Mouse (Mus musculus) midbrain, embryonic 10.5 days (tissue): ENCODE measurements around the gene Cog4. TPM values are rescaled to one million over a fixed set of nuclear protein-coding genes. Genes with fewer than 3 reads are reported as not detected.

Experiments
- DNase-seq: peaks from one replicate; pipeline ENCODE4 v3.0.0-alpha.2; 2017; ENCODE audit warnings: low spot score
- H3K27ac ChIP-seq: fragments of 300-500 bp; sonication (generic); replicated peaks from 2 replicates; pipeline ENCODE4 v1.5.1; 2016; ENCODE audit warnings: mild to moderate bottlenecking
- H3K27me3 ChIP-seq: fragments of 300-500 bp; sonication (generic); 2 replicates; pipeline ENCODE4 v1.6.1; 2016; ENCODE audit warnings: low read depth, mild to moderate bottlenecking; ENCODE audit not compliant: poor library complexity, severe bottlenecking
- H3K36me3 ChIP-seq: fragments of 300-500 bp; sonication (generic); 2 replicates; pipeline ENCODE4 v1.6.1; 2016; ENCODE audit warnings: mild to moderate bottlenecking, moderate library complexity
- H3K4me1 ChIP-seq: fragments of 300-500 bp; sonication (generic); 2 replicates; pipeline ENCODE4 v1.6.1; 2016
- H3K4me3 ChIP-seq: fragments of 300-500 bp; sonication (generic); 2 replicates; pipeline ENCODE4 v1.5.1; 2016; ENCODE audit warnings: mild to moderate bottlenecking, moderate library complexity
- H3K9me3 ChIP-seq: fragments of 300-500 bp; sonication (generic); replicated peaks from 2 replicates; pipeline ENCODE4 v1.6.1; 2016; ENCODE audit warnings: mild to moderate bottlenecking
- WGBS: fragments of 180-500 bp; shearing (Covaris S2); methylation state at CpG from one replicate; pipeline ENCODE4 v1.1.7; 2016; 5-methylcytosine and 5-hydroxymethylcytosine counted together
- polyA plus RNA-seq: library from polyadenylated mRNA; unstranded; fragments of >200 nt; fragmentation: Nextera tagmentation; extraction: Ambion mirVana; gene quantifications from 2 replicates; pipeline ENCODE4 v1.2.1, GENCODE M21; 2016

The Cog4 gene
- polyA plus RNA-seq, 1 experiment from 2014 or later: 78.2 TPM

- WGBS: 94% methylated on average over 7 of the region's 7 CpGs
Observed at GRCm38 (mm10) chr8:110812349-110813080, 33.9 kb upstream of the Cog4 start.

DNA sequence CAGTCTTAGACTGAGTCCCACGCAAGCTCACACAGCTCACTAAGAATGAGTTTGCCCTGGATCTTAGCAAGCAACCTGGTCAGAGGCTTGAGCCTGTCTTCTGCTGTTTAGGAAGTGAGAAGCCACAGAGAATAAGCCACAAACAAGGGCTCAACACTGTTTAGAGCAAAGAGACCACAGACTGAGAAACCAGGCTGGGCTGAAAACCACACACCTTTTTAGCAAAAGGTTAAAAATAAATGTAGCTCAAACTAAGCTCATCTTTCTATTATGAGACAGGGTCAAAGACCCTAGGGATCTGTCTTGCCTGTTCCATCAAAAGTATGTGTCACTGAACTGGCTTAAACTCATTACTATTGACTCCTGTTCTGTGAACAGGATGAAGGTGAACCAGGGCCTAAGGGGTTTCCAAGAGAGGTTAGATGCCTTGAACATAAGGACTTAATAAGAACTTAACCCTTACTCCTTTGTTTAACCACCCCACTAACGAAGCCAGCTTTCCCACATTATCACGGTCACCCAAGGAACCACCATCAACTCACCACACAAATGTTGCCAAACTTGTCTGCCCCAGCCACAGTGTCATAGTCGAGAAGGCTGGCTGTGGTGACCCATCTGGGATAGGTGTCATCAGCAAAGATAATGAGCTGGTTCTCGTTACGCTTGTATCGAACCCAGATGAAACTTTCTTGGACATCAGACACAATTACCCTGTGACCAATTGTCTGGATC, 33.2 kb upstream of the Cog4 start:
- WGBS: 97% methylated on average over 7 of the region's 7 CpGs

More at GRCm38 (mm10) chr8:110812349-110813080, 33.9 kb upstream of the Cog4 start:
- no peak overlapping the region for H3K27ac ChIP-seq
- no peak overlapping the region for H3K4me3 ChIP-seq
- H3K36me3 ChIP-seq: peaks cover 90% of the 10 kb centered on the region
- DNase-seq: no peak
- no peaks in the 10 kb centered on the region for H3K27me3 ChIP-seq
- H3K4me1 ChIP-seq: no peaks in the 10 kb centered on the region
- no peaks in the 10 kb centered on the region for H3K9me3 ChIP-seq

GRCm38 (mm10) chr8:110815308-110815707, 31.1 kb upstream of the Cog4 start:
- Histone ChIP-seq H3K4me3 (no peak overlapping the region), H3K4me1 (no peaks in the 10 kb centered on the region), H3K9me3 (no peaks in the 10 kb centered on the region), H3K27me3 (no peaks in the 10 kb centered on the region), H3K36me3 (peaks cover 100% of the 10 kb centered on the region), H3K27ac (no peak overlapping the region)
- DNase-seq: no peak
- WGBS: 84% methylated on average over 3 of the region's 3 CpGs

More for the DNA sequence above, 33.2 kb upstream of the Cog4 start:
- Histone ChIP-seq H3K9me3 (no peaks in the 10 kb centered on the region), H3K4me1 (no peaks in the 10 kb centered on the region), H3K27me3 (no peaks in the 10 kb centered on the region), H3K36me3 (peaks cover 97% of the 10 kb centered on the region), H3K27ac (no peak overlapping the region), H3K4me3 (no peak overlapping the region)
- DNase-seq: no peak

GRCm38 (mm10) chr8:110816990-110817389, 29.4 kb upstream of the Cog4 start:
- Histone ChIP-seq H3K4me3 (no peak overlapping the region), H3K4me1 (no peaks in the 10 kb centered on the region), H3K36me3 (peaks cover 100% of the 10 kb centered on the region), H3K9me3 (no peaks in the 10 kb centered on the region), H3K27me3 (no peaks in the 10 kb centered on the region), H3K27ac (no peak overlapping the region)
- 88% methylated on average over 1 of the region's 1 CpGs for WGBS
- no peak for DNase-seq

GRCm38 (mm10) chr8:110818593-110818992, 27.8 kb upstream of the Cog4 start:
- Histone ChIP-seq H3K27me3 (no peaks in the 10 kb centered on the region), H3K27ac (no peak overlapping the region), H3K36me3 (peaks cover 100% of the 10 kb centered on the region), H3K9me3 (no peaks in the 10 kb centered on the region), H3K4me3 (no peak overlapping the region), H3K4me1 (no peaks in the 10 kb centered on the region)
- WGBS: 89% methylated on average over 3 of the region's 3 CpGs
- DNase-seq: no peak

DNA sequence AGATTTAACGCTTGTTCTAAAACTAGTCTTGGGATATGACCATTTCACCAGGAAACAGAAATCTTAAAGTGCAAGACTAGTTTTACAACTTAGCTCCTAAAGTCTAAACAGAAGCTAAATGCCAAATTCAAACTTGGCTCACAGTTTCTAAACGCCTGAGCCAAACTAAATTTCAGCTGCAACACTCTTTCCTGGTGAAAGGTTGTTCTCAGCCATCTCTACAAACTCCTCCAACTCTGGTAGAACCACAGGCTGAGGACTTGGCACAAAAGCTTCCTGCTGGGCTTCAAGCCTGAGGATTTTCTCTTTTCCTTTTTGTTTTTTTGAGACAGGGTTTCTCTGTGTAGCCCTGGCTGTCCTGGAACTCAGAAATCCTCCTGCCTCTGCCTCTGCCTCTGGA, 26.1 kb upstream of the Cog4 start:
- DNase-seq: no peak
- Histone ChIP-seq H3K27me3 (no peaks in the 10 kb centered on the region), H3K27ac (no peak overlapping the region), H3K9me3 (no peaks in the 10 kb centered on the region), H3K4me1 (no peaks in the 10 kb centered on the region), H3K4me3 (no peak overlapping the region), H3K36me3 (peaks cover 100% of the 10 kb centered on the region)
- 97% methylated on average over 2 of the region's 2 CpGs for WGBS

DNA sequence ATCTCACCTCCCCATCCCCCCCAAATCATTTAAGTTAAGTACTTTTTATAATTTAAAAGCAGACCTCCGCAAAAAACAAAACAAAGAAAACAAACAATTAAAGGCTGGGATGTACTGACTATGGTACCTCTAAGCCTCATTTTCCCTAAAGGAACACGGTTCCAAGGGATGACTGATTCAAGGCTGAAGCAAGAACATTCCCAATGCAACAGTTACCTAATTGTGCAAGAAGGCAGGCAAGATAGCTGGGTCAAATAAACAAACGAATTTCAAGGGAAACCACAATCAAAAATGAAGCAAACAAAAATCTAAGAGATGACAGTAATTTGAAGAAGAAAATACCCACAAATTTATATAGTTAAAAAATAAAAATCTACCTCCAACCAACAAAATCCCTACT, 24.4 kb upstream of the Cog4 start:
- Histone ChIP-seq H3K27me3 (no peaks in the 10 kb centered on the region), H3K4me1 (no peaks in the 10 kb centered on the region), H3K27ac (no peak overlapping the region), H3K4me3 (no peak overlapping the region), H3K9me3 (no peaks in the 10 kb centered on the region), H3K36me3 (peaks cover 100% of the 10 kb centered on the region)
- WGBS: 91% methylated on average over 3 of the region's 3 CpGs
- DNase-seq: no peak

DNA sequence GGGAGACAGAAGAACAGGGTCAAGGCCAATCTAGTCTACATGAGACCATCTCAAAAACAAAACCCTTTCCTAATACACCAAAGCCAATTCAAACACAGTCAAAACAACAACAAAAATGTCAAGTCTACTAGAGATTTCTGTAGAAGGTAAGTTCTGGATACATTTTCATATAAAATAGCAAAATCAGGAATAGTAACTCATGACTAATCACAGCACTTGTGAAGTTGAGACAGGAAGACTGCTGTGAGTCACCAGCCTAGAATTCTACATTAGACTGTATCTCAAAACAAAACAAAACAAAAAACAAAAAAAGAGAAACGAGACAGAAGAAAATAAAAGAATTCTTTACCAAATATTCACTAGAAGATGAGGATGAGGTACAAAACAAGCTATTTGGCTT, 21.5 kb upstream of the Cog4 start:
- 93% methylated on average over 1 of the region's 1 CpGs for WGBS
- no peaks in the 10 kb centered on the region for H3K4me1 ChIP-seq
- no peak for DNase-seq
- H3K36me3 ChIP-seq: peaks cover 100% of the 10 kb centered on the region
- no peaks in the 10 kb centered on the region for H3K9me3 ChIP-seq
- H3K4me3 ChIP-seq: no peak overlapping the region
- H3K27me3 ChIP-seq: no peaks in the 10 kb centered on the region
- no peak overlapping the region for H3K27ac ChIP-seq

- H3K27ac ChIP-seq: no peak overlapping the region
- WGBS: 93% methylated on average over 3 of the region's 3 CpGs
- H3K9me3 ChIP-seq: no peaks in the 10 kb centered on the region
- H3K4me1 ChIP-seq: no peaks in the 10 kb centered on the region
- H3K4me3 ChIP-seq: no peak overlapping the region
- DNase-seq: no peak
- H3K27me3 ChIP-seq: no peaks in the 10 kb centered on the region
- H3K36me3 ChIP-seq: peaks cover 100% of the 10 kb centered on the region
Observed at GRCm38 (mm10) chr8:110828511-110828910, 17.9 kb upstream of the Cog4 start.

DNA sequence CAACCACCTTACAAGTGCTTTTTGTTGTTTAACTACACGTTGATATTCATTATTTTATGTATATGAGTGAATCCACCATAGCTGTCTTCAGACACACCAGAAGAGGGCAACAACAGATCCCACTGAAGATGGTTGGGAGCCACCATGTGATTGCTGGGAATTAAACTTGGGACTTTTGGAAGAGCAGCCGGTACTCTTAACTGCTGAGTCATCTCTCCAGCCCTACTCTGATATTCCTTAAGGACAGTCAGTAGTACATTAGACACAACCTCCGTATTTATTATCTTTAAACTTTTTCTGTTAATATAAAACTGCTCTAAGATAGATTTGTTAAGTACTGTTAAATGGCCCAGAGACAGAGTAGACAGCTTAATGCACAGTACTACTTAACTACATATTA, 14.4 kb upstream of the Cog4 start:
- no peak for DNase-seq
- Histone ChIP-seq H3K27me3 (no peaks in the 10 kb centered on the region), H3K9me3 (no peaks in the 10 kb centered on the region), H3K4me3 (no peak overlapping the region), H3K36me3 (peaks cover 100% of the 10 kb centered on the region), H3K4me1 (no peaks in the 10 kb centered on the region), H3K27ac (no peak overlapping the region)
- WGBS: 91% methylated on average over 3 of the region's 3 CpGs

DNA sequence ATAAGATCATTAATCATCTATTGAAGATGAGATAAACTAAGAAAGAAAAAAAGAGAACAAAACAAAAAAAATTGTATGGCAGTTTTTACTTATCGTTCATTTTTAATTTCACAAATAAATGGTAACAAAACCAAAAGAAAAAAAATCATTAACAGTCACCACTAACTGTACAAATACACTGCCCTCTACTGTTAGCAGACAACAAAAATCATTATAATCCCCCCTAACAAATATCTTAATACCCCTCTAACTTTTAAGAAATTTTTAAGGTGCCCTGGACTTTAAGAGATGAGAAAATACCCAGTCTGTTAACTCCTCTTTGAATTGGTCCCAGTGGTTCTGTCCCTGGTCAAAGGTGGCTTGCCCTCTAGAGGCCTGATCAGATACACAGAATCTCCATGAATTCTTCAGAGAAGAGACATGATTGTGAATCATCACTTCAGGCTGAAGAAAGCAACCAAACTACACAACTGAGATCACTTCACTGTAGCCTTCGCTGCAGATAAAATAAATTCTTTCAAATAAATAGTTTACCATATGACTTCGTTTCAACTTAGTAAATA, 4.3 kb upstream of the Cog4 start:
- Histone ChIP-seq H3K9me3 (no peaks in the 10 kb centered on the region), H3K27ac (no peak overlapping the region), H3K27me3 (no peaks in the 10 kb centered on the region), H3K36me3 (peaks cover 81% of the 10 kb centered on the region), H3K4me3 (no peak overlapping the region), H3K4me1 (peaks cover 14% of the 10 kb centered on the region)
- DNase-seq: no peak
- 96% methylated on average over 3 of the region's 3 CpGs for WGBS

DNA sequence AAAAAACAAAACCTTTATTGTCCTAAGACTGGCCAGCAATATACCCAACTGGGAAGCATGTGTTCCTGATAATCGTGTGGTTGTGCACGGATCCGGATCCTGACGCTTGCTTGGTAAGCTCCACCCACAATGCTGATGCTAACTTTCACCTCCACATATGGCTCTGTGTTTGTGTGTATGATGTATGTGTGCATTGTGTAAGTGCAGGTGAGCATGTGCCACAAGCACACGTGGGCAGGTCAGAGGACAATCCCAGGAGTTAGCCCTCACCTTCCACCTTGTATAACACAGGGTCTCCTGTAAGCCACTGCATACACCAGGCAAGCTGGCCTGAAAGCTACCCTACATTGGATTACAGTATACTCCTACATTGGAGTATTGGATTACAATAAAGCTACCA, 3.2 kb upstream of the Cog4 start:
- Histone ChIP-seq H3K4me1 (peaks cover 23% of the 10 kb centered on the region), H3K9me3 (no peaks in the 10 kb centered on the region), H3K4me3 (no peak overlapping the region), H3K27me3 (no peaks in the 10 kb centered on the region), H3K27ac (no peak overlapping the region), H3K36me3 (peaks cover 69% of the 10 kb centered on the region)
- no peak for DNase-seq
- 94% methylated on average over 5 of the region's 5 CpGs for WGBS

DNA sequence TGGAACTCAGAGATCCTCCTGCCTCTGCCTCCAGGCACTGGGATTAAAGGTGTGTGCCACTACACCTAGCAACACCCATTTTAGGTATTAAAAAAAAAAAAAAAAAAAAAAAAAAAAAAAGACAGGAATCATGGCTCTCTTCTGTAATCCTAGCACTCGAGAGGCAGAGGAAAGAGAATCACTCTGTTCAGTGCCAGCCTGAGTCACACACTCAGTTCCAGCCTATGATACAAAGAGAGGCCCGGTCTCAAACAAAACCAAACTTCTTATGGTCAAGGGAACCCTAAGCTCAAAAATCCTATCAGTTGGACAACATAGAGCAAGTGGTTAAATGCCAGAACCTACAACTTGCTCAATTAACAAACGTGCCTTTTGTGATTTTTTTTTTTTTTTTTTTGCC, 1.5 kb upstream of the Cog4 start:
- DNase-seq: no peak
- peak overlapping the region; percentile 94; the same call in 1 of the 2 replicates for H3K4me3 ChIP-seq
- WGBS: 89% methylated on average over 3 of the region's 3 CpGs
- H3K36me3 ChIP-seq: peaks cover 57% of the 10 kb centered on the region
- H3K27ac ChIP-seq: no peak overlapping the region
- peaks cover 26% of the 10 kb centered on the region for H3K4me1 ChIP-seq
- H3K9me3 ChIP-seq: no peaks in the 10 kb centered on the region
- no peaks in the 10 kb centered on the region for H3K27me3 ChIP-seq
